In genomic region chr5:111341609-111342008, GRCm38 (mm10) we compare ENCODE assay signal across 9 mouse cellular contexts. TPM values are rescaled to one million over a fixed set of nuclear protein-coding genes. Genes with fewer than 3 reads are reported as not detected.
DNase-seq lines count a peak whose midpoint lies in the region; ATAC-seq and TF ChIP-seq lines count a peak whose summit lies in the region.
"Had no signal": no experiment of that assay in that cellular context is flagged by ENCODE, and none has a peak within 500 bp of the region (broad histone marks: within the 10 kb centered on the region; RNA-seq: fewer than 3 reads in every experiment).

No protein-coding gene starts in this region.

- no peaks in the 10 kb centered on the region for H3K9me3 ChIP-seq in heart, embryonic 11.5 days (replicated peaks; ENCODE audit: control insufficient read depth, low read length)

- TF ChIP-seq CTCF in heart, adult 2 months (IDR thresholded peaks at IDR 0.05) = peak; percentile 86
- peak; percentile 27; the same call in 1 of the 2 replicates for TF ChIP-seq CTCF in spleen, adult 2 months (IDR thresholded peaks at IDR 0.05; ENCODE audit: extremely low read depth, insufficient read depth, insufficient read length, insufficient replicate concordance)

- H3K9ac ChIP-seq in heart, adult 2 months (ENCODE audit: low read depth, low read length) = no peak overlapping the region
- no peak overlapping the region for H3K9ac ChIP-seq in heart, embryonic 11.5 days (ENCODE audit: low read depth, low read length)

- no peak for ATAC-seq in heart, embryonic 11.5 days (replicated peaks; ENCODE audit: insufficient number of reproducible peaks, low FRiP score, low TSS enrichment)

- no peak overlapping the region for H3K4me3 ChIP-seq in heart, adult 2 months
- H3K4me3 ChIP-seq in heart, embryonic 11.5 days (ENCODE audit: low read depth, low read length) = no peak overlapping the region
- no peak overlapping the region for H3K4me3 ChIP-seq in spleen, adult 2 months (ENCODE audit: extremely low read depth, insufficient read depth, insufficient read length)
- H3K4me3 ChIP-seq: myocyte had no signal

- no peak for DNase-seq in heart, adult 2 months
- DNase-seq in spleen, adult 2 months (ENCODE audit: low read depth in 1 of 2, low spot score in 2 of 2) = peak in 1 of 2 experiments; percentile 19
- DNase-seq in spleen, adult 12 weeks (ENCODE audit: low spot score) = no peak
- peak; percentile 30 for DNase-seq in fibroblast of lung, adult 2 months (ENCODE audit: low read depth)
- DNase-seq in retina, postnatal 7 days (ENCODE audit: low read depth, low spot score) = peak; percentile 43
- DNase-seq in ovary, postnatal 10 days (ENCODE audit: low spot score) = no peak
- DNase-seq in left cerebral cortex, adult 18-20 months (ENCODE audit: low spot score in 2 of 2) = no peak

- intact Hi-C loops in heart, adult 2 months (cut with DNase I) = loop anchor here (1.0 kb wide), 1 partner anchor 68 kb away; no protein-coding TSS in a partner anchor

- H3K27ac ChIP-seq in heart, adult 2 months = no peak overlapping the region
- H3K27ac ChIP-seq in heart, embryonic 11.5 days (ENCODE audit: low read depth, low read length) = no peak overlapping the region
- H3K27ac ChIP-seq in spleen, adult 2 months (ENCODE audit: insufficient read depth, low read length) = no peak overlapping the region

- H3K4me1 ChIP-seq in heart, adult 2 months (ENCODE audit: control insufficient read depth, insufficient read depth, low read length) = no peaks in the 10 kb centered on the region; the same call in 1 of the 2 replicates
- H3K4me1 ChIP-seq in heart, embryonic 11.5 days (ENCODE audit: control insufficient read depth, insufficient read depth, low read length) = no peaks in the 10 kb centered on the region
- no peaks in the 10 kb centered on the region for H3K4me1 ChIP-seq in spleen, adult 2 months (ENCODE audit: control insufficient read depth, insufficient read depth, insufficient read length)

- no peak for TF ChIP-seq POLR2A in heart, adult 2 months (IDR thresholded peaks at IDR 0.05; ENCODE audit: insufficient read depth, low read depth, low read length)
- no peak for TF ChIP-seq POLR2A in spleen, adult 2 months (IDR thresholded peaks at IDR 0.05; ENCODE audit: low read depth, low read length)

- 0 out of 2 replicates have a peak, but pooled peaks cover 5% of the 10 kb centered on the region for H3K79me2 ChIP-seq in heart, adult 2 months (replicated peaks; ENCODE audit: control insufficient read depth, insufficient read depth, low read length)

- no peak for TF ChIP-seq EP300 in heart, adult 2 months (IDR thresholded peaks at IDR 0.05; ENCODE audit: insufficient read depth, low read depth, low read length)

- no peaks in the 10 kb centered on the region for H3K27me3 ChIP-seq in heart, adult 2 months (ENCODE audit: control insufficient read depth, insufficient read depth, low read length)
- H3K27me3 ChIP-seq in heart, embryonic 11.5 days (ENCODE audit: control insufficient read depth, insufficient read depth, low read length) = no peaks in the 10 kb centered on the region
- no peaks in the 10 kb centered on the region for H3K27me3 ChIP-seq in spleen, adult 2 months (ENCODE audit: control insufficient read depth, insufficient read depth, low read length)

- H3K4me2 ChIP-seq in heart, embryonic 11.5 days = no peak overlapping the region

- no peaks in the 10 kb centered on the region; the same call in 1 of the 2 replicates for H3K36me3 ChIP-seq in heart, adult 2 months (ENCODE audit: control insufficient read depth, insufficient read depth, low read length)
- H3K36me3 ChIP-seq in heart, embryonic 11.5 days (ENCODE audit: control insufficient read depth, insufficient read depth, low read length) = peaks cover 15% of the 10 kb centered on the region
- H3K36me3 ChIP-seq in spleen, adult 2 months (ENCODE audit: control insufficient read depth, insufficient read depth, low read length) = peaks cover 21% of the 10 kb centered on the region

- 45% methylated on average over 5 of the region's 5 CpGs for whole genome bisulfite sequencing in heart, adult 2 months
- 43% methylated on average over 5 of the region's 5 CpGs for WGBS in heart, embryonic 11.5 days (ENCODE audit: insufficient replicate concordance)
- WGBS in spleen, adult 2 months = 53% methylated on average over 5 of the region's 5 CpGs

RNA-seq across cellular contexts. Expression of gene Pitpnb, which starts 11.0 kb away (rescaled TPM):
- total RNA-seq in heart, adult 2 months (2021) = 10 to 100 TPM; 39.4 to 41.9 TPM
- 32.4 and 41.1 TPM in 2 replicates for polyA plus RNA-seq in heart, adult 2 months (2012; rRNA removed)
- polyA plus RNA-seq in heart, embryonic 11.5 days (2014; fragmentation: Nextera tagmentation; extraction: Ambion mirVana) = 78.8 and 91.5 TPM in 2 replicates
- 24.4 and 25.5 TPM in 2 replicates for polyA plus RNA-seq in spleen, adult 2 months (2012; rRNA removed)
- total RNA-seq in left cerebral cortex, adult 18-20 months (2021) = 10 to 100 TPM; 84.7 to 86.5 TPM

Comparison
In these comparisons a context has a peak if more than half of its experiments do, and no peak if none do; other contexts are left out.
1. DNase-seq: peak in fibroblast of lung, adult 2 months (single experiment) and retina, postnatal 7 days (single experiment); none in heart, adult 2 months (0 of 2), spleen, adult 12 weeks (single experiment), ovary, postnatal 10 days (single experiment) and left cerebral cortex, adult 18-20 months (0 of 2).